Mouse (Mus musculus) CD4-positive, CD25-positive, alpha-beta regulatory T cell, adult 4 months (primary cell): ENCODE results near the gene Spaca6. TPM values are rescaled to one million over a fixed set of nuclear protein-coding genes. Genes with fewer than 3 reads are reported as not detected.
"Not testable (repeated sequence)": the region's sequence is repeated elsewhere in the genome, so short reads cannot be mapped to it uniquely, and the experiment has no call there.

Experiments
- ATAC-seq: one replicate; pipeline ENCODE4 v1.8.0; 2017
- polyA plus RNA-seq, 2 experiments: library from polyadenylated mRNA; unstranded; fragments of 100-300 nt; shearing (Covaris generic); gene quantifications; one replicate each; pipeline ENCODE4 v1.2.1; 2017

Spaca6 gene
- polyA plus RNA-seq, 2 experiments from 2014 or later = 5.8 to 6.1 TPM

- not testable (repeated sequence) for ATAC-seq
Observed at GRCm38 (mm10) chr17:17844606-17845005, 17.6 kb downstream of the Spaca6 start.

- peak; percentile 76 for ATAC-seq
Observed at GRCm38 (mm10) chr17:17845187-17846027, 18.4 kb downstream of the Spaca6 start.

GRCm38 (mm10) chr17:17848988-17849387, 22.0 kb downstream of the Spaca6 start:
- no peak for ATAC-seq

- ATAC-seq = no peak
Observed at GRCm38 (mm10) chr17:17849906-17850712, 23.2 kb downstream of the Spaca6 start.

GRCm38 (mm10) chr17:17855064-17855838, 28.3 kb downstream of the Spaca6 start, which contains the start of gene Has1:
TSS of gene Has1 (minus strand) at chr17:17855205.
- no peak for ATAC-seq

DNA sequence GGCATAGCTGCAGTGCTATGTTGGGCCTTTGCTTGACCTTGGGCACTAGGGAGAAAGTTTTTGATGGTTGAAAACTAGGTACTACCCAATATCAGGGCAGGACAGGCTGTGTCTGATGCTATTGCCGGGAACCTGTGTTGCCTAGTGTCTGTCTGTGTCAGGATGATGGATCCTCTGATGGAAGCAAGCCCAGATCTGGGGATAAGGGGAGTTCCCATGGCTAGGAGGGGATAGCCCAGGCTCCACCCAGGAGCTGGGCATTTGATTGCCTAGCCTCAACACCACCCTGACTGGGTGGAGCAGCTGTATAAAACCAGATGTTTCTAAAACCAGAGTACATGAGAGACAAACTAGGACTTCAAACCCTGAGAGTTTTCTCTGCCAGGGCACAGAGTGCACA, 29.7 kb downstream of the Spaca6 start:
- ATAC-seq = no peak

DNA sequence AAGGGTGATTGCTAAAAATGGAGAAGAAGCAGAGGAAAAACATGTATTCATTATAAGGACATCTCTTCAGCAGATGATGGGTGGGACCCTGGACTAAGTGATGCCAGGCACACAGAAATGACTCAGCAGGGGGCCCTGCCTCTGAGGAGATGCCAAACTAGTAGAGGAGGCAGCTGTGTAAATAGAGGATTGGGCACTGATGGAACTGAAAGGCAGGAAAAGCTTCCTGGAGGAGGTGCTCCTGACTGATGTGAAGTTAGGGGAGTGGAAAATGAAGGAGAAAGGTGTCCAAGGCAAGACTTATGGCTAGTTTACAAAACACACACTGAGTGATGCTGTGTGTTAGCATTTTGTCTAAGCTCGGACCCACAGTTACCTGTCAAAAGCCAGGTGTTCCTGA, 30.5 kb downstream of the Spaca6 start:
- no peak for ATAC-seq

DNA sequence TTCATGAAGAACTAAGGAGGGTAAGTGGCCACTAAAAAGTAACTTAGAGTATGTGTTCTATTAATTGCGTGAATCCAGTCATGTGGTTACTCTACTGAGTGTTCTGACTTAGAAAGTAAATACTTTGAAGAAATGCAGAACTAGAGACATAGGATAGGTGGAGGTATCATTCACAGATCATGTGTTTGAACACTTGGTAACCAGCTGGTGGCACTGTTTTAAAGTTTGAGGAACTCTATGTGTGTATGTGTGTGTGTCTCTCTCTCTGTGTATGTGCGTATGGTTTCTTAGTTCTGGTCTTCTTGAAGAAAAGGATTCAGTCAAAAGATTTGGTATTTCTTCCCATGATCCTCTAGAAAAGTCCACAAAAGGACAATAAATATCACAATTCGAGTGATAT, 33.2 kb downstream of the Spaca6 start:
- peak; percentile 73 for ATAC-seq

- no peak for ATAC-seq
Observed at GRCm38 (mm10) chr17:17862360-17862759, 35.4 kb downstream of the Spaca6 start.

DNA sequence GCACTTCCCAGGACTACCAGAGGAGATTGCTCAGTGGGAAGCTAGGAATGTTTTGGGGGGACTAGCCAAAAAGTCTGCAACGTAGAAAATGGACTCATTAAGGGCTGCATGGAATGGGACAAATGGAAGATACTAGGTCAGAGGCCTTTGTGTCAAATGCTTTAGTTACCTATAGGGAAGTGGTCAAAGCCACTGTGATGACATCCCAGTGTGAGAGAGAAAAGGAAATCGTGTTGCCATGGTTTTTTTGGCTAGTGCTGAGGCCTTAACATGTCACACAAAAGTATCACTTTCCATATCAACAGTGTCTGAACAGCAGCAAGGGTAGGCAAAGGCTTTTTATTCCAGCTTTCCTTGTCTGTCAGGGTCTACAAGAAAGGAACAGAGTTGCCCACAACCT, 38.2 kb downstream of the Spaca6 start:
- ATAC-seq = no peak

DNA sequence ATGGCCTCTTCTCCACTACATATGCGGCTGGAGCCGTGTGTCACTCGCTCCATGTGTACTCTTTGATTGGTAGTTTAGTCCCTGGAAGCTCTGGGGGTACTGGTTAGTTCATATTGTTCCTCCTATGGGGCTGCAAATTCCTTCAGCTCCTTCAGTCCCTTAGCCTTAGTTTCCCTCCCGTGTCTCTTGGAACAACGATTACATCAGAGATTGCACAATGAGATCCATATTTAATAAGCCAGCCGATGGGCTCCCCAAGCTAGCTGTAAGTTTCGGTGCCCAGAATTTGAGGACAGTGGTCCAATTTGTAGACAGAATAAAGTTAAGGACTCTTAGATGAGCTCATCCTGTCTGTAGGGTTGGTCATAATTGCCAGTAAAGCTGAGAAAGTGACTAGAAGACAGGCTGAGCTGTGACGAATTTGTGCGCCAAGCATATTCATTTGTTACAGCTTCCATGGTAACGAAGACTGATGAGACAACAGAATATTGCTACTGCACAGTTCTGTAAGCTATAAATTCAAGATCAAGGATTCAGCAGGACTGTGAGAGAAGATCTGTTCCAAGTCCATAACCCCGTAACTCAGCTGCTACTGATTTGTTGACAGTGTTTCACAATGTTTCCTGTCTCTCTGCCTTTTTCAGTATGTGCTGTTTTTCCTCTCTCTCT, 40.0 kb downstream of the Spaca6 start:
- no peak for ATAC-seq

- peak; percentile 14 for ATAC-seq
Observed at GRCm38 (mm10) chr17:17870892-17871550, 44.1 kb downstream of the Spaca6 start.

DNA sequence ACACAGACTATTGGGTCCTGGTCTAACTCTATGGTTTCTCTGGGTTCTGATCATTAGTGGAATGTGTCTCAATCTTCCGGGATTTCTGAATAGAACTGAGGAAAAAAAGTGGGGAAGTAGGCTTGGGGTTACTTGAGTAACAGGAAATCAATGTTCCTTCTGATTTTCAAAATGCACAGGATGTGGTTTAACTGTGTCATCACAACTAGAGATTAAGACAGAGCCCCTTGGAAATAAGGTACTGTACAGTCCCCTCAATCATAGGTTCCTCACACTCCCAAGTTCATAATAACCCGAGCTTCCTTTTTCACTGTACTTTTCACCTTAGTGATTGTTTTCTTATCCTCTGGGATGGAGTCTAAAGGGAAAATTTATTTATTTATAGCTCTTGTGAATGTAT, 44.7 kb downstream of the Spaca6 start:
- peak; percentile 56 for ATAC-seq

GRCm38 (mm10) chr17:17879347-17879746, 52.4 kb downstream of the Spaca6 start:
- no peak for ATAC-seq

GRCm38 (mm10) chr17:17882672-17883071, 55.7 kb downstream of the Spaca6 start:
- ATAC-seq = no peak

DNA sequence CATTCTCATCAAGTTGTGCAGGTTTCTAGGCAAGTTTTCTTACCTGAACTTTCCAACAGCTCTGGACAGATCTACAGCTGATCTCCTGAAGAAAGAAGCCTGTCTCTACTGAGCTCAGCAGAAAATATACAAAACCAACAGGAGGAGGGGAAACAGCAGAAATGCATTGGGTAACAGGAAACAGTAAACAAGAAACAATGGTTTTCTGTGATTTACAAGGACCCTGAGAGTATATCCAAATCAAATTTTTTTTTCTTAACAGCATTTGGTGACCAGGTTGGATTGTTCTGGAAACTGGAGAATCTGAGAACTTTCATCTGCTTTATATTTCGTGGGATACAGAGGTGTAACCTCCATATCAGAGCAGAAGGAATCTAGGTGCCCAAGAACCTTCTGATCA, 56.9 kb downstream of the Spaca6 start, which contains the start of gene Fpr1:
TSS of gene Fpr1 (minus strand) at position 101 of the 400 bp plus-strand sequence.
- no peak for ATAC-seq

DNA sequence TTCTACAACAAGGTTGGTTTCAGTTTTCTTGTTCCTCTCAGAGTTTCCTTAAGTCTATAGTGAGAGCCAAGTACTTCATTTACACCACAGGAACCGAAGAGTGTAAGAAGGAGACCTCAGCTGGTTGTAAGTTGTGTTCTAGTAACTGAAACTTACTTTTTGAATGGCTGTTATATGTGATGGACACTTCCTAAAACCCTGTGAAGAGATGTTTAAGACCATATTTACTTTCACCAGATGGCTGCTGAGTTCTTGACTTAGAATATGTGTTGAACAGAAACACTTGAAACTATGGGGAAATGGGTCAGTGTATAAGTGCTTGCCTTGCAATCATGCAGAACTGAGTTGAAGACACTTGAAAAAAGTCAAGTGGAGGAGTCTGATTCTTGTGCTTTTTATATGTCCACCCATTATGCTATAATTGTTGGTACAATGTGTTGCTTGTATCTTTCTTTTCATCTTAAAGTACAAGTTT, 60.9 kb downstream of the Spaca6 start, which contains the start of the genes Fpr2 and Fpr3:
TSS of gene Fpr2 (plus strand) at position 51 of the 475 bp plus-strand sequence.
TSS of gene Fpr3 (plus strand) at position 79 of the 475 bp plus-strand sequence.
- ATAC-seq = no peak

GRCm38 (mm10) chr17:17889732-17890425, 62.9 kb downstream of the Spaca6 start:
- ATAC-seq = no peak
